ENCODE assay signal across 8 mouse cellular contexts in the genomic region with DNA sequence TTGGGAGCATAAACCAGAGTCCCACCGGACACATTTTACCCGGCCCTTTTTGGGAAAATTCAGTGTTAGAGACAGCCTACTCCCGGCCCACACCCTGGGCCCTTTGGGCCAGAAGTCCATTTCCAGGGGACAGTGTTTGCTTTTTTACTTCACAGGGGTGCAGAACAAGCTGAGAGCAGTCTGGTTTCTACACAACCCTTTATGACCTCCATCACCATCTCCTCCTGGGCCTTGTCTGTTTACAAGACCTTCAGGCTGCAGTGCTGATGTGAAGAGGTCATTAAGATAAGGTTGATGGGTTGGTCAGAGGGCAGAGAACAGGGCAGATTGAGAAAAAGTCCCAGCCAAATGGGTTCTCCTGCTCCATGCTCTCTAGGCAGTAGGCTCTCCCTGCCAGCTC. TPM values are rescaled to one million over a fixed set of nuclear protein-coding genes. Genes with fewer than 3 reads are reported as not detected.
DNase-seq lines count a peak whose midpoint lies in the region; ATAC-seq and TF ChIP-seq lines count a peak whose summit lies in the region.

No protein-coding gene starts in this region.

- no peak overlapping the region for H3K4me3 ChIP-seq in lung, postnatal 0 days (ENCODE audit: low read depth, low read length)
- H3K4me3 ChIP-seq in limb, embryonic 15.5 days, result peak overlapping the region; percentile 12; the same call in 1 of the 2 replicates
- H3K4me3 ChIP-seq in stomach, postnatal 0 days (ENCODE audit: low read depth, low read length), result no peak overlapping the region

- DNase-seq in adrenal gland, postnatal 10 days, result peak; percentile 28
- no peak for DNase-seq in adrenal gland, adult 8-10 months
- no peak for DNase-seq in lung, postnatal 0 days (ENCODE audit: low spot score)
- DNase-seq in lung, postnatal 36 days, result no peak
- no peak for DNase-seq in stomach, postnatal 0 days (ENCODE audit: low spot score)
- no peak for DNase-seq in spleen, adult 12 weeks (ENCODE audit: low spot score)
- no peak for DNase-seq in right cerebral cortex, postnatal 36 days (ENCODE audit: low spot score in 2 of 2)

- H3K27me3 ChIP-seq in lung, postnatal 0 days (replicated peaks; ENCODE audit: insufficient read depth, low read length), result no peaks in the 10 kb centered on the region
- no peaks in the 10 kb centered on the region for H3K27me3 ChIP-seq in limb, embryonic 15.5 days
- no peaks in the 10 kb centered on the region for H3K27me3 ChIP-seq in stomach, postnatal 0 days (ENCODE audit: control insufficient read depth, insufficient read depth, low read length)

- H3K9ac ChIP-seq in lung, postnatal 0 days (replicated peaks; ENCODE audit: low read depth), result no peak overlapping the region
- H3K9ac ChIP-seq in limb, embryonic 15.5 days, result no peak overlapping the region
- H3K9ac ChIP-seq in stomach, postnatal 0 days (ENCODE audit: low read length), result no peak overlapping the region

- H3K9me3 ChIP-seq in lung, postnatal 0 days (ENCODE audit: low read length), result no peaks in the 10 kb centered on the region
- no peaks in the 10 kb centered on the region for H3K9me3 ChIP-seq in limb, embryonic 15.5 days
- no peaks in the 10 kb centered on the region for H3K9me3 ChIP-seq in stomach, postnatal 0 days (ENCODE audit: control insufficient read depth, low read length)

- WGBS in lung, postnatal 0 days, result 13% methylated on average over 3 of the region's 3 CpGs
- 36% methylated on average over 3 of the region's 3 CpGs for WGBS in limb, embryonic 15.5 days
- WGBS in stomach, postnatal 0 days, result 33% methylated on average over 3 of the region's 3 CpGs

- H3K36me3 ChIP-seq in lung, postnatal 0 days (ENCODE audit: insufficient read depth, low read length), result no peaks in the 10 kb centered on the region
- H3K36me3 ChIP-seq in limb, embryonic 15.5 days, result no peaks in the 10 kb centered on the region
- no peaks in the 10 kb centered on the region for H3K36me3 ChIP-seq in stomach, postnatal 0 days (ENCODE audit: control insufficient read depth, insufficient read depth, low read length)

- H3K4me1 ChIP-seq in lung, postnatal 0 days (ENCODE audit: insufficient read depth, low read depth, low read length), result peaks cover 12% of the 10 kb centered on the region; the same call in 1 of the 2 replicates
- H3K4me1 ChIP-seq in limb, embryonic 15.5 days, result peaks cover 16% of the 10 kb centered on the region
- H3K4me1 ChIP-seq in stomach, postnatal 0 days (replicated peaks; ENCODE audit: control insufficient read depth, insufficient read depth), result no peaks in the 10 kb centered on the region; the same call in 1 of the 2 replicates

- no peak for TF ChIP-seq EP300 in lung, postnatal 0 days (IDR thresholded peaks at IDR 0.05)
- TF ChIP-seq EP300 in stomach, postnatal 0 days (optimal IDR thresholded peaks at IDR 0.05), result no peak

- ATAC-seq in lung, postnatal 0 days, result peak; percentile 3
- no peak for ATAC-seq in limb, embryonic 15.5 days (ENCODE audit: insufficient number of reproducible peaks, low FRiP score, low TSS enrichment, low read depth)
- peak; percentile 2; the same call in 1 of the 2 replicates for ATAC-seq in stomach, postnatal 0 days (ENCODE audit: low FRiP score, low TSS enrichment)

- H3K27ac ChIP-seq in lung, postnatal 0 days (ENCODE audit: low read length), result no peak overlapping the region
- no peak overlapping the region for H3K27ac ChIP-seq in limb, embryonic 15.5 days
- H3K27ac ChIP-seq in stomach, postnatal 0 days (replicated peaks), result no peak overlapping the region

- no peak for TF ChIP-seq CTCF in lung, postnatal 0 days (IDR thresholded peaks at IDR 0.05)
- TF ChIP-seq CTCF in stomach, postnatal 0 days (IDR thresholded peaks at IDR 0.05; ENCODE audit: low read depth), result no peak

- no peak overlapping the region for H3K4me2 ChIP-seq in lung, postnatal 0 days (replicated peaks; ENCODE audit: low read depth, low read length)
- H3K4me2 ChIP-seq in limb, embryonic 15.5 days, result peak overlapping the region; percentile 21
- peak overlapping the region; percentile 23; the same call in 1 of the 2 replicates for H3K4me2 ChIP-seq in stomach, postnatal 0 days (replicated peaks; ENCODE audit: low read depth)

RNA-seq across cellular contexts. Expression of a gene that starts 0.6 kb away (rescaled TPM):
- total RNA-seq in adrenal gland, postnatal 10 days (2021), result 100 to 1,000 TPM; 249 to 285 TPM
- total RNA-seq in adrenal gland, adult 8-10 months (2022), result 100 to 1,000 TPM; 213 to 241 (median 234) TPM
- 37.1 and 39.3 TPM in 2 replicates for polyA plus RNA-seq in lung, postnatal 0 days (2015; fragmentation: Nextera tagmentation; extraction: Ambion mirVana)
- polyA plus RNA-seq in limb, embryonic 15.5 days (2015; fragmentation: Nextera tagmentation; extraction: Ambion mirVana), result 61.5 and 74.7 TPM in 2 replicates
- 39.8 and 41.4 TPM in 2 replicates for polyA plus RNA-seq in stomach, postnatal 0 days (2015; fragmentation: Nextera tagmentation; extraction: Ambion mirVana)
